Mouse (Mus musculus): Measurements from ENCODE around the gene Yaf2. TPM values are rescaled to one million over a fixed set of nuclear protein-coding genes. Genes with fewer than 3 reads are reported as not detected.
"Not testable (repeated sequence)": the region's sequence is repeated elsewhere in the genome, so short reads cannot be mapped to it uniquely, and the experiment has no call there.

Gene Yaf2
- total RNA-seq, 2 experiments from 2014 or later: 15.3 to 20.0 TPM

GRCm38 (mm10) chr15:93335821-93336657 is 696 bp downstream of the Yaf2 start:
- no peak; the same call in 1 of the 2 replicates for TF ChIP-seq CTCF (IDR thresholded peaks at IDR 0.05)
- intact Hi-C loops (cut with DNase I): loop anchor here (2.0 to 5.0 kb wide), 2 partner anchors 61 kb away; partner anchors contain the start of genes Gxylt1, Pphln1 and Zcrb1
- DNase-seq: peak; percentile 72
- H3K27ac ChIP-seq: peak overlapping the region; percentile 85
- peak overlapping the region; percentile 86 for H3K4me3 ChIP-seq

GRCm38 (mm10) chr15:93331256-93331655 is 5.5 kb downstream of the Yaf2 start:
- no peak for TF ChIP-seq CTCF (IDR thresholded peaks at IDR 0.05)
- H3K27ac ChIP-seq: no peak overlapping the region
- intact Hi-C loops (cut with DNase I): no loop called here
- DNase-seq: no peak
- no peak overlapping the region for H3K4me3 ChIP-seq

GRCm38 (mm10) chr15:93327235-93327634 is 9.5 kb downstream of the Yaf2 start:
- peak overlapping the region; percentile 6 for H3K27ac ChIP-seq
- no peak overlapping the region for H3K4me3 ChIP-seq
- DNase-seq: peak; percentile 28
- intact Hi-C loops (cut with DNase I): no loop called here
- TF ChIP-seq CTCF (IDR thresholded peaks at IDR 0.05): no peak

- Histone ChIP-seq H3K27ac (peak overlapping the region; percentile 6), H3K4me3 (no peak overlapping the region)
- intact Hi-C loops (cut with DNase I): no loop called here
- no peak for TF ChIP-seq CTCF (IDR thresholded peaks at IDR 0.05)
- peak; percentile 40 for DNase-seq
These were observed 10.1 kb downstream of the Yaf2 start for GRCm38 (mm10) chr15:93326651-93327050.

GRCm38 (mm10) chr15:93325360-93325759 is 11.4 kb downstream of the Yaf2 start:
- no peak for DNase-seq
- Histone ChIP-seq H3K4me3 (no peak overlapping the region), H3K27ac (no peak overlapping the region)
- TF ChIP-seq CTCF (IDR thresholded peaks at IDR 0.05): no peak
- intact Hi-C loops (cut with DNase I): no loop called here

GRCm38 (mm10) chr15:93318781-93319180 is 18.0 kb downstream of the Yaf2 start:
- intact Hi-C loops (cut with DNase I): no loop called here
- H3K27ac ChIP-seq: no peak overlapping the region
- no peak for DNase-seq
- no peak overlapping the region for H3K4me3 ChIP-seq
- TF ChIP-seq CTCF (IDR thresholded peaks at IDR 0.05): no peak

GRCm38 (mm10) chr15:93310304-93310703 is 26.4 kb downstream of the Yaf2 start:
- H3K4me3 ChIP-seq; intact Hi-C loops (cut with DNase I); DNase-seq; H3K27ac ChIP-seq: not testable (repeated sequence)

- no peak overlapping the region for H3K27ac ChIP-seq
- no peak overlapping the region for H3K4me3 ChIP-seq
- intact Hi-C loops (cut with DNase I): no loop called here
- TF ChIP-seq CTCF (IDR thresholded peaks at IDR 0.05): no peak
- no peak for DNase-seq
These were observed 38.5 kb downstream of the Yaf2 start for GRCm38 (mm10) chr15:93298197-93298596.

- no peak for TF ChIP-seq CTCF (IDR thresholded peaks at IDR 0.05)
- no peak for DNase-seq
- intact Hi-C loops (cut with DNase I): no loop called here
- Histone ChIP-seq H3K27ac (no peak overlapping the region), H3K4me3 (no peak overlapping the region)
These were observed 42.3 kb downstream of the Yaf2 start for GRCm38 (mm10) chr15:93294483-93294882.

GRCm38 (mm10) chr15:93288321-93288720 is 48.4 kb downstream of the Yaf2 start:
- Histone ChIP-seq H3K4me3 (no peak overlapping the region), H3K27ac (no peak overlapping the region)
- TF ChIP-seq CTCF (IDR thresholded peaks at IDR 0.05): no peak
- DNase-seq: no peak
- intact Hi-C loops (cut with DNase I): no loop called here

- DNase-seq: no peak
These were observed 49.1 kb downstream of the Yaf2 start for GRCm38 (mm10) chr15:93287628-93288027.

GRCm38 (mm10) chr15:93285244-93285643 is 51.5 kb downstream of the Yaf2 start:
- Histone ChIP-seq H3K4me3 (no peak overlapping the region), H3K27ac (no peak overlapping the region)
- TF ChIP-seq CTCF (IDR thresholded peaks at IDR 0.05): no peak
- intact Hi-C loops (cut with DNase I): no loop called here
- peak; percentile 74 for DNase-seq

More at GRCm38 (mm10) chr15:93287628-93288027, 49.1 kb downstream of the Yaf2 start:
- intact Hi-C loops (cut with DNase I): no loop called here
- TF ChIP-seq CTCF (IDR thresholded peaks at IDR 0.05): no peak
- H3K27ac ChIP-seq: no peak overlapping the region
- no peak overlapping the region for H3K4me3 ChIP-seq

- Histone ChIP-seq H3K27ac (no peak overlapping the region), H3K4me3 (no peak overlapping the region)
- DNase-seq: no peak
- intact Hi-C loops (cut with DNase I): no loop called here
- TF ChIP-seq CTCF (IDR thresholded peaks at IDR 0.05): no peak
These were observed 52.4 kb downstream of the Yaf2 start for GRCm38 (mm10) chr15:93284326-93284725.

GRCm38 (mm10) chr15:93283349-93283748 is 53.4 kb downstream of the Yaf2 start:
- intact Hi-C loops (cut with DNase I): no loop called here
- peak; percentile 36 for DNase-seq
- peak; percentile 52 for TF ChIP-seq CTCF (IDR thresholded peaks at IDR 0.05)
- Histone ChIP-seq H3K4me3 (no peak overlapping the region), H3K27ac (no peak overlapping the region)

Measured in gastrocnemius, adult 2 months (tissue).